Mouse (Mus musculus) lung, adult 2 months (tissue): ENCODE results near the gene Brinp3. TPM values are rescaled to one million over a fixed set of nuclear protein-coding genes. Genes with fewer than 3 reads are reported as not detected.

Experiments used
- DNase-seq: peaks from one replicate; pipeline ENCODE4 v3.0.0; 2022
- H3K4me1 ChIP-seq: fragments of 200-500 bp; 2 replicates; pipeline ENCODE4 v1.6.1; 2011; ENCODE audit warnings: low read length; ENCODE audit not compliant: control insufficient read depth, insufficient read depth
- H3K4me3 ChIP-seq: fragments of 200-500 bp; replicated peaks from 2 replicates; pipeline ENCODE3; 2011; ENCODE audit warnings: low read depth, mild to moderate bottlenecking, control low read depth, low read length; ENCODE audit errors: extremely low read depth
- CTCF ChIP-seq: fragments of 200-500 bp; IDR thresholded peaks from 2 replicates; pipeline ENCODE4 v1.5.1; 2011; ENCODE audit warnings: mild to moderate bottlenecking, low read length, control low read depth; ENCODE audit not compliant: insufficient read depth
- POLR2A ChIP-seq: fragments of 200-500 bp; IDR thresholded peaks from 2 replicates; pipeline ENCODE4 v1.6.1; 2011; ENCODE audit warnings: low read depth, mild to moderate bottlenecking, control low read depth, low read length, borderline replicate concordance; ENCODE audit errors: extremely low read depth
- WGBS: fragments of 180-500 bp; shearing (Covaris S2); methylation state at CpG from one replicate; pipeline ENCODE4 v1.1.7; 2018; 5-methylcytosine and 5-hydroxymethylcytosine counted together
- polyA plus RNA-seq: library from polyadenylated mRNA; depleted of rRNA; stranded (reverse); fragments of >200 nt; gene quantifications from 2 replicates; pipeline ENCODE4 v1.2.3, GENCODE M21; 2012

Gene Brinp3
- polyA plus RNA-seq, 1 experiment, result not detected

GRCm38 (mm10) chr1:146787236-146787635, 292.7 kb downstream of the Brinp3 start:
- WGBS, result 31% methylated on average over 2 of the region's 2 CpGs
- DNase-seq, result no peak
- no peak overlapping the region for H3K4me3 ChIP-seq
- TF ChIP-seq CTCF (no peak), POLR2A (no peak)
- no peaks in the 10 kb centered on the region for H3K4me1 ChIP-seq

- TF ChIP-seq POLR2A, result no peak
- TF ChIP-seq CTCF, result no peak
- DNase-seq, result no peak
- Histone ChIP-seq H3K4me1 (no peaks in the 10 kb centered on the region), H3K4me3 (no peak overlapping the region)
Measured at GRCm38 (mm10) chr1:146792826-146793225, 298.3 kb downstream of the Brinp3 start.

- no peak for DNase-seq
- no peak for TF ChIP-seq POLR2A
- WGBS, result 77% methylated on average over 6 of the region's 6 CpGs
- H3K4me1 ChIP-seq, result no peaks in the 10 kb centered on the region
- no peak overlapping the region for H3K4me3 ChIP-seq
Measured at GRCm38 (mm10) chr1:146799986-146800553, 305.5 kb downstream of the Brinp3 start.

- no peak for TF ChIP-seq POLR2A
- no peak for TF ChIP-seq CTCF
- 81% methylated on average over 3 of the region's 3 CpGs for WGBS
- DNase-seq, result no peak
- H3K4me1 ChIP-seq, result no peaks in the 10 kb centered on the region
- no peak overlapping the region for H3K4me3 ChIP-seq
Measured at GRCm38 (mm10) chr1:146801821-146802220, 307.3 kb downstream of the Brinp3 start.

GRCm38 (mm10) chr1:146807765-146808164, 313.2 kb downstream of the Brinp3 start:
- no peak for TF ChIP-seq CTCF
- TF ChIP-seq POLR2A, result no peak
- H3K4me3 ChIP-seq, result no peak overlapping the region
- DNase-seq, result no peak
- no peaks in the 10 kb centered on the region for H3K4me1 ChIP-seq
- 71% methylated on average over 4 of the region's 4 CpGs for WGBS

- no peak overlapping the region for H3K4me3 ChIP-seq
- H3K4me1 ChIP-seq, result no peaks in the 10 kb centered on the region
- no peak for DNase-seq
- TF ChIP-seq POLR2A, result no peak
- no peak for TF ChIP-seq CTCF
- WGBS, result 15% methylated on average over 1 of the region's 1 CpGs
Measured at GRCm38 (mm10) chr1:146833888-146834287, 339.3 kb downstream of the Brinp3 start.

GRCm38 (mm10) chr1:146844087-146844486, 349.5 kb downstream of the Brinp3 start:
- no peak for DNase-seq
- Histone ChIP-seq H3K4me3 (no peak overlapping the region), H3K4me1 (no peaks in the 10 kb centered on the region)
- TF ChIP-seq POLR2A (no peak), CTCF (no peak)
- 65% methylated on average over 2 of the region's 2 CpGs for WGBS

- TF ChIP-seq CTCF, result no peak
- TF ChIP-seq POLR2A, result no peak
- Histone ChIP-seq H3K4me1 (no peaks in the 10 kb centered on the region), H3K4me3 (no peak overlapping the region)
- no peak for DNase-seq
- 65% methylated on average over 3 of the region's 3 CpGs for WGBS
Measured at GRCm38 (mm10) chr1:146848892-146849291, 354.3 kb downstream of the Brinp3 start.

GRCm38 (mm10) chr1:146850147-146850546, 355.6 kb downstream of the Brinp3 start:
- WGBS, result 61% methylated on average over 2 of the region's 2 CpGs

GRCm38 (mm10) chr1:146898636-146899035, 404.1 kb downstream of the Brinp3 start:
- DNase-seq, result no peak
- Histone ChIP-seq H3K4me1 (no peaks in the 10 kb centered on the region), H3K4me3 (no peak overlapping the region)
- TF ChIP-seq POLR2A, result no peak
- TF ChIP-seq CTCF, result no peak

More at GRCm38 (mm10) chr1:146850147-146850546, 355.6 kb downstream of the Brinp3 start:
- H3K4me3 ChIP-seq, result no peak overlapping the region
- DNase-seq, result no peak
- H3K4me1 ChIP-seq, result no peaks in the 10 kb centered on the region
- no peak for TF ChIP-seq POLR2A
- no peak for TF ChIP-seq CTCF

GRCm38 (mm10) chr1:146901691-146902090, 407.1 kb downstream of the Brinp3 start:
- DNase-seq, result no peak
- Histone ChIP-seq H3K4me3 (no peak overlapping the region), H3K4me1 (no peaks in the 10 kb centered on the region)
- no peak for TF ChIP-seq CTCF
- TF ChIP-seq POLR2A, result no peak
- 19% methylated on average over 9 of the region's 9 CpGs for WGBS
